Mouse (Mus musculus): ENCODE measurements around the gene Rtl4.

The Rtl4 gene

DNA sequence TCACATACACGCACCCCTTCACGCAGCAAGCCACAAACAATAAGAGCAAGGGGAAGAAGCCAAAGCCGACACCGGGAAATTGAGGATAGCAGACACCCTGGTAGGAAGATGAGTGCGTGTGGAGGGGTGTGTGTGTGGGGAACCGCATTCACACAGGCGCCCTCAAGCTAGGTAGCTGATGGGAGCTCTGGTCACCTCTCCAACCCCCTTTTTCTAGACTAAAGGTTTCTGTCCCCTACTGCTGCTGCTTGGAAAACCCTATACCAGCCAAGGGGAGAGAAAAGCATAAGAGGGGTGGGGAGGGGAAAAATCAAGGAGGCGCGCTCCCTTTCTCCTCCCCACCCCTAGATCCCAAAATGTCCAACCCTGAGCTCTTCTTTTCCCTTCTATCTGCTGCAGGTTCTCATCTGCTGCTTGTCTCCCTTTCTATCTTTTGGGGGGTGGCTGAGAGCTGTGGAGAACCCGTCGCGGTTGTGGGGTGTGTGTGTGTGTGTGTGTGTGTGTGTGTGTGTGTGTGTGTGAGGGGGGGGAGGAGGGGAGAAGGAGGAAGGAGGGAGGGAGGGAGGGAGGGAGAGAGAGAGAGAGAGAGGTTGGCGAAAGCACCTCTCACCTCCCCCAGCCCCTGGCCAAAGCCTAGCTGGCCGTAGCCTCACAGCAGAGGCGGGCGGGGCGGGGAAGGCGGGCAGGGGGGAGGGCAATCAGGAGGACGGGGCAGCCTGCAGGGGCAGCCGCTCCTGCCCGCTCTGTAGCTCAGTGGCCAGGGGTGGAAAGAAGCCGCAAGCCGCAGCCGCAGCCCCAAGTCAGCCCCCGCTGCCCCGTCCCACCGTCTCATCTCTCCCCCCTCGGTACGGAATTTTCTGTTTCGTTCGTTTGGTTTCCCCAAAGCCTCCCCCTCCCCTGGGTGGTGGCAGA lies at the start of gene Rtl4:
Gene Rtl4, plus strand, starts transcription at position 701 of the 912 bp plus-strand sequence.
- no peak for DNase-seq (ENCODE audit: low read depth, low spot score)

DNA sequence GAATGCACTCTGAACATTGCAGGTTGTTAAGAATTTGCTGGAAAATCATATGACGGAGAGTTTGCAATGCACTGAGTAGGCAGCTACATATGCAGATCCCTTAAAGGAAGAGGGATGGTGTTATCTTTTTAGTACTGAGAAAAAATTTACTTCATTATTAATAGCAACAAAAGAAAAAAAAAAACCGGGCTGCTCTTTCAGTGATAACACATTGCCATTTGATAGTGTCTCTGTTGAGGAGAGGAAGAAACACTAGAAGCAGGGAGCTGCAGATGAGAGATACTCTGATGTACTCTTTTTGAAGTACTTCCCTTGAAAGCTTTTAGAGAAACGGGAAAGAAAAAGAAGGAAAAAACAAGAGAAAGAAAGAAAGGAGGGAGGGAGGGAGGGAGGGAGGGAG lies 44.0 kb upstream of the Rtl4 start:
- DNase-seq (ENCODE audit: low read depth, low spot score) = no peak

- no peak for DNase-seq (ENCODE audit: low read depth, low spot score)
Measured at GRCm38 (mm10) chrX:144645394-144645793, 43.3 kb upstream of the Rtl4 start.

- DNase-seq (ENCODE audit: low read depth, low spot score) = no peak
Measured at GRCm38 (mm10) chrX:144652196-144652595, 36.5 kb upstream of the Rtl4 start.

DNA sequence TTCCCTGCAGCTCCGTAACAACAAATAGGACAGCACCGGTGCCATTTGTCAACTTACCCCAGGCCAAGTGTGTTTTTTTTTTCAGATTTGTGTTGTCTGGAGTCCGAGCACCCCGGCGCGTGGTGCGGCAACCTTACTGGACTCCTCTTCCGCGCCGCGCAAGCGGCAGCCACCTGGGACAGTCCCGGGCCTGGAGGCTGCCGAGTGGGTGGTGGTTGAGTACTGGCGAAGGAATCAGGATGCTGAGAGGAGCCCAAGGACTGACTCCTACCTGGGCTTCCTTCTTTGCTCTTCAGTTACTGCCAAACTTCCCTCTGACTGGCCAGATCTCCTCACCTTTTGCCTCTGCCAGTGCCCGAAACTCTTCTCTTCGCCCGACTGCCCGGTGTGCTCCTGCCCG lies 965 bp upstream of the Rtl4 start:
- DNase-seq (ENCODE audit: low read depth, low spot score) = no peak

GRCm38 (mm10) chrX:144688142-144688206 lies 733 bp upstream of the Rtl4 start, which contains the start of gene Trpc5:
Gene Trpc5, minus strand, starts transcription at chrX:144688180.
- no peak for DNase-seq (ENCODE audit: low read depth, low spot score)

- no peak for DNase-seq (ENCODE audit: low read depth, low spot score)
Measured at GRCm38 (mm10) chrX:144689119-144689858, 582 bp downstream of the Rtl4 start.

GRCm38 (mm10) chrX:144689859-144690181 lies 1.1 kb downstream of the Rtl4 start:
- DNase-seq (ENCODE audit: low read depth, low spot score) = no peak

DNA sequence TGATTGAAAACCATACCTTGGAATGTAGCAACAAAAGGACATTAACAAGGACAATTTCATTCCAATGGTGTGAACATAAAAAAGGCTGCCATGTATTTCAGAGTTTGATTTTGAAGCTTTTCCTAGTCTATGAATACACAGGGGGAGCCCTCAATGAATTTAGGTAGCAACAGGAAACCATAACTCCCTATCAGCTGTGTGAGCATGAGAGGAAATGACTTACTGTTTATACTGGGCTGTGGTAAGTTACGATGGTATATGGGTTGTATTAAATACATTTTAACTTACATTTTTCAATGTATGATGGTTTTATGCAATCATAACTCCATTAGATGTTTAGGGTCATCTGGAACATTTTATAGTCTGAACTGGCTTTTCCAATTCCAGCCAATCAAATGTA lies 27.6 kb downstream of the Rtl4 start:
- DNase-seq (ENCODE audit: low read depth, low spot score) = no peak

GRCm38 (mm10) chrX:144747528-144748049 lies 58.9 kb downstream of the Rtl4 start:
- no peak for DNase-seq (ENCODE audit: low read depth, low spot score)

GRCm38 (mm10) chrX:144986980-144987379 lies 298.3 kb downstream of the Rtl4 start:
- no peak for DNase-seq (ENCODE audit: low read depth, low spot score)

DNA sequence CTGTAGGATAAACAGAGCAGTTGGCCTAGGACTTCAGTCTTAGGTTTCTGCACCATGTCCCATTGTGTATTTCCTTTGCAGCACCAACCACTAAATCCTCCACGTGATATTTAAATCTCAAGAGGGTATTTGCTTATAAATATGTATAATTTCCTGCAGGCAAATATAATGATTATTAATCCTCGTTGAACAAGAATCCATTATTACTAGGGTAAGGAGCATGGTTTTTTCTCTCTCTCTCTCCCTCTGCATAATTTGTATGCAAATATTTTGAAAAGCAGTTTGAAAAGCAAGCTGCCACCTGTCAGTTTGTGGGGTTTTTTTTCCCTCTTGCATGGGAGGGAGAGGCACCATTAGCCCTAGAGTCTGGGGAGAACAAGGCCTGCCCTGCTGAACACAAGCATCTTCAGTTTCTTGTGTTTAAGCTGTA lies 376.8 kb downstream of the Rtl4 start:
- DNase-seq (ENCODE audit: low read depth, low spot score) = no peak

GRCm38 (mm10) chrX:145089802-145090201 lies 401.1 kb downstream of the Rtl4 start:
- no peak for DNase-seq (ENCODE audit: low read depth, low spot score)

DNA sequence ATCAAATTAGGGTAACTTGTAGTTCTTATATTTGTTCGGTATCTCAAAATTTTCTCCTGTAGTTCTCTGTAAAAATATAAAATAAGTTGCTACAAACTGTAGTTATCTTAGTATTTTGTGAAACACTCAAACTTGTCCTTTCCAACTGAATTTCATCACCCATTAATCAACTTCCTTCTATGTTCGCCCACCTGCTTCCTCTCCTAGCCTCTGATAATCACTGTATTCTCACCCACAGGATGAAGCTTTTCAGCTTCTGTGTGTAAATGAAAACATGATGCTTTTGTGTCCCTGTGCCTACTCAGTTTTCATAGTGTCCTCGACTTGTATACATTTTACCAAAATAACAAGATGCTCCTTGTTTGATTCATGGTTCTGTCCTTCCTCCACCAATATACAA lies 401.7 kb downstream of the Rtl4 start:
- DNase-seq (ENCODE audit: low read depth, low spot score) = no peak

DNA sequence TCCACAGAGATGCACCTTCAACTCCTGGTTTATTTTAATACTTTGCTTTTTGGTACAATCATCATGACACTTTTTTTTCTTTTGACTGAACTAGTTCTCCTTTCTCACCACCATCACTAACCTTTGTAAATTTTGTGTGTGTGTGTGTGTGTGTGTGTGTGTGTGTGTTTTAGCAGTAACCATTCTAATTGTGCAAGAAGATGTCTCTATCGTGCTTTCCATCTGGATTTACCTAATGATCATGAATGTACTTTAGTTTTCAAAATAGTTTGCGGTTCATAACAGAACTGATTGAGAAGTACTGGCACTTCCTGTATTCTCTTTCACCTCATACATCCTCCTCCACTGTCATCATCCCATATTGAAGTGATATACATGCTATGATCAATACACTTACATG lies 402.3 kb downstream of the Rtl4 start:
- no peak for DNase-seq (ENCODE audit: low read depth, low spot score)
